Comparison of ENCODE assay signal across 8 mouse cellular contexts in the genomic region with DNA sequence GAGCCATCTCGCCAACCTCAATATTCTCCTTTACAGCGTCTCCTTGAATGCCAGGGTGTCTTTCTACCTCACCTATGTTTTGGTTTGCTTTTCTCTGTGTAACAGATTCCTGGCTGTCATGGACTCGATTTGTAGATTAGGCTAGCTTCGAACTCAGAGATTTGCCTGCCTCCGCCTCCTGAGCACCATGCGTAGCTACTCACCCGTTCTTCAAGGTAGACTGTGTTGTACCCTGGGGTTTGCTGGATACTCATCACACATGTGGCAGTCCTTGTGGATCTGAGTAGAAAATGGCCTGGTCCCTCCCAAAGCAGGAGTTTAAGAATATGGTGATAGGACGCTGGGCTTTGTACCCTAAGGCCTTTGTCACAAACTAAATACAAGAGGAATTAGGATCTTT. TPM values are rescaled to one million over a fixed set of nuclear protein-coding genes. Genes with fewer than 3 reads are reported as not detected.
DNase-seq lines count a peak whose midpoint lies in the region; ATAC-seq and TF ChIP-seq lines count a peak whose summit lies in the region.

No protein-coding gene starts in this region.

- no peak for TF ChIP-seq CTCF in ES-Bruce4 (IDR thresholded peaks at IDR 0.05; ENCODE audit: low read depth, low read length)

- peaks cover 38% of the 10 kb centered on the region for H3K36me3 ChIP-seq in heart, embryonic 12.5 days
- H3K36me3 ChIP-seq in ES-Bruce4 (ENCODE audit: control insufficient read depth, insufficient read depth, low read length, poor library complexity, severe bottlenecking) = peaks cover 29% of the 10 kb centered on the region
- H3K36me3 ChIP-seq in forebrain, embryonic 12.5 days (replicated peaks) = peaks cover 40% of the 10 kb centered on the region
- peaks cover 53% of the 10 kb centered on the region for H3K36me3 ChIP-seq in liver, embryonic 15.5 days (replicated peaks)

- H3K27me3 ChIP-seq in heart, embryonic 12.5 days (replicated peaks) = no peaks in the 10 kb centered on the region
- no peaks in the 10 kb centered on the region for H3K27me3 ChIP-seq in ES-Bruce4 (ENCODE audit: control insufficient read depth, insufficient read depth, low read length, poor library complexity, severe bottlenecking)
- H3K27me3 ChIP-seq in forebrain, embryonic 12.5 days = no peaks in the 10 kb centered on the region
- no peaks in the 10 kb centered on the region for H3K27me3 ChIP-seq in liver, embryonic 15.5 days

- H3K4me3 ChIP-seq in heart, embryonic 12.5 days = peak overlapping the region; percentile 96
- H3K4me3 ChIP-seq in ES-Bruce4 (ENCODE audit: low read depth, low read length) = peak overlapping the region; percentile 96
- peak overlapping the region; percentile 92 for H3K4me3 ChIP-seq in forebrain, embryonic 12.5 days (replicated peaks)
- peak overlapping the region; percentile 98 for H3K4me3 ChIP-seq in liver, embryonic 15.5 days (replicated peaks)

- H3K9ac ChIP-seq in heart, embryonic 12.5 days = peak overlapping the region; percentile 73
- H3K9ac ChIP-seq in ES-Bruce4 (ENCODE audit: low read depth, poor library complexity, severe bottlenecking) = peak overlapping the region; percentile 82
- H3K9ac ChIP-seq in forebrain, embryonic 12.5 days = peak overlapping the region; percentile 68
- peak overlapping the region; percentile 64 for H3K9ac ChIP-seq in liver, embryonic 15.5 days

- no peak for TF ChIP-seq EP300 in ES-Bruce4 (IDR thresholded peaks at IDR 0.05; ENCODE audit: insufficient read depth, low read depth, low read length)

- no peaks in the 10 kb centered on the region for H3K9me3 ChIP-seq in heart, embryonic 12.5 days (replicated peaks)
- no peaks in the 10 kb centered on the region for H3K9me3 ChIP-seq in ES-Bruce4 (replicated peaks; ENCODE audit: control insufficient read depth, insufficient read depth, low read length, poor library complexity, severe bottlenecking)
- no peaks in the 10 kb centered on the region for H3K9me3 ChIP-seq in forebrain, embryonic 12.5 days
- no peaks in the 10 kb centered on the region for H3K9me3 ChIP-seq in liver, embryonic 15.5 days (replicated peaks)

- DNase-seq in heart, adult 8-10 months (ENCODE audit: low spot score) = no peak
- no peak for DNase-seq in spleen, postnatal 14 days (ENCODE audit: low spot score in 2 of 2)
- DNase-seq in thymus, adult 18-20 months = no peak
- DNase-seq in frontal cortex, postnatal 36 days (ENCODE audit: low spot score in 2 of 2) = no peak

- ATAC-seq in heart, embryonic 12.5 days (ENCODE audit: insufficient number of reproducible peaks, low FRiP score) = no peak
- no peak for ATAC-seq in forebrain, embryonic 12.5 days (ENCODE audit: low FRiP score)
- no peak for ATAC-seq in liver, embryonic 15.5 days (ENCODE audit: insufficient read depth)

- TF ChIP-seq POLR2A in ES-Bruce4 (IDR thresholded peaks at IDR 0.05; ENCODE audit: insufficient read depth, low read length) = no peak

- WGBS in heart, embryonic 12.5 days = 11% methylated on average over 8 of the region's 8 CpGs
- 13% methylated on average over 8 of the region's 8 CpGs for WGBS in forebrain, embryonic 12.5 days
- WGBS in liver, embryonic 15.5 days (ENCODE audit: insufficient replicate concordance) = 7% methylated on average over 8 of the region's 8 CpGs

- H3K27ac ChIP-seq in heart, embryonic 12.5 days (ENCODE audit: poor library complexity, severe bottlenecking) = peak overlapping the region; percentile 38; the same call in 1 of the 2 replicates
- H3K27ac ChIP-seq in ES-Bruce4 (ENCODE audit: insufficient read depth, low read length) = peak overlapping the region; percentile 80
- H3K27ac ChIP-seq in forebrain, embryonic 12.5 days = 0 out of 2 replicates have a peak overlapping the region, but pooled peaks have one; percentile 42
- peak overlapping the region; percentile 75 for H3K27ac ChIP-seq in liver, embryonic 15.5 days (replicated peaks)

- H3K4me1 ChIP-seq in heart, embryonic 12.5 days (replicated peaks) = peaks cover 25% of the 10 kb centered on the region
- peaks cover 2% of the 10 kb centered on the region for H3K4me1 ChIP-seq in ES-Bruce4 (ENCODE audit: control insufficient read depth, insufficient read depth, low read length)
- H3K4me1 ChIP-seq in forebrain, embryonic 12.5 days = peaks cover 32% of the 10 kb centered on the region
- peaks cover 63% of the 10 kb centered on the region for H3K4me1 ChIP-seq in liver, embryonic 15.5 days (replicated peaks)

- H3K4me2 ChIP-seq in heart, embryonic 12.5 days = peak overlapping the region; percentile 77
- H3K4me2 ChIP-seq in forebrain, embryonic 12.5 days = peak overlapping the region; percentile 80
- H3K4me2 ChIP-seq in liver, embryonic 15.5 days = peak overlapping the region; percentile 94

RNA-seq across cellular contexts. Expression of gene Slc35e1, which starts 1.0 kb away (rescaled TPM):
- 22.5 and 23.6 TPM in 2 replicates for polyA plus RNA-seq in heart, embryonic 12.5 days (2016; fragmentation: Nextera tagmentation; extraction: Ambion mirVana)
- 10 to 100 TPM; 77.1 to 88.7 (median 82.1) TPM for total RNA-seq in heart, adult 8-10 months (2022)
- polyA plus RNA-seq in ES-Bruce4 (2011; ENCODE audit: insufficient read depth, insufficient read length, low read depth, missing spikeins) = 23.6 and 24.6 TPM in 2 replicates
- 16.4 and 21.2 TPM in 2 replicates for polyA plus RNA-seq in forebrain, embryonic 12.5 days (2016; fragmentation: Nextera tagmentation; extraction: Ambion mirVana)
- 8.1 and 9.7 TPM in 2 replicates for polyA plus RNA-seq in liver, embryonic 15.5 days (2015; fragmentation: Nextera tagmentation; extraction: Ambion mirVana)

RNA-seq across cellular contexts. Expression of gene Cherp, which starts 18.4 kb away (rescaled TPM):
- 57.2 and 60.6 TPM in 2 replicates for polyA plus RNA-seq in heart, embryonic 12.5 days (2016; fragmentation: Nextera tagmentation; extraction: Ambion mirVana)
- 10 to 100 TPM; 34.7 to 43.9 (median 37.2) TPM for total RNA-seq in heart, adult 8-10 months (2022)
- 106 TPM in 2 replicates for polyA plus RNA-seq in ES-Bruce4 (2011; ENCODE audit: insufficient read depth, insufficient read length, low read depth, missing spikeins)
- polyA plus RNA-seq in forebrain, embryonic 12.5 days (2016; fragmentation: Nextera tagmentation; extraction: Ambion mirVana) = 77.3 and 84.0 TPM in 2 replicates
- 19.1 and 20.5 TPM in 2 replicates for polyA plus RNA-seq in liver, embryonic 15.5 days (2015; fragmentation: Nextera tagmentation; extraction: Ambion mirVana)

RNA-seq across cellular contexts. Expression of gene 1700030K09Rik, which starts 49.7 kb away (rescaled TPM):
- polyA plus RNA-seq in heart, embryonic 12.5 days (2016; fragmentation: Nextera tagmentation; extraction: Ambion mirVana) = 10.7 and 11.0 TPM in 2 replicates
- 1 to 10 TPM; 4.8 to 5.2 (median 4.8) TPM for total RNA-seq in heart, adult 8-10 months (2022)
- 5.8 and 6.9 TPM in 2 replicates for polyA plus RNA-seq in ES-Bruce4 (2011; ENCODE audit: insufficient read depth, insufficient read length, low read depth, missing spikeins)
- 16.7 and 16.9 TPM in 2 replicates for polyA plus RNA-seq in forebrain, embryonic 12.5 days (2016; fragmentation: Nextera tagmentation; extraction: Ambion mirVana)
- 2.9 and 3.4 TPM in 2 replicates for polyA plus RNA-seq in liver, embryonic 15.5 days (2015; fragmentation: Nextera tagmentation; extraction: Ambion mirVana)

RNA-seq across cellular contexts. Expression of gene Calr3, which starts 49.7 kb away (rescaled TPM):
- polyA plus RNA-seq in heart, embryonic 12.5 days (2016; fragmentation: Nextera tagmentation; extraction: Ambion mirVana) = 0.78 and 1.3 TPM in 2 replicates
- total RNA-seq in heart, adult 8-10 months (2022) = 10 to 100 TPM; 18.1 to 29.0 (median 23.1) TPM
- 2.9 and 3.3 TPM in 2 replicates for polyA plus RNA-seq in ES-Bruce4 (2011; ENCODE audit: insufficient read depth, insufficient read length, low read depth, missing spikeins)
- polyA plus RNA-seq in forebrain, embryonic 12.5 days (2016; fragmentation: Nextera tagmentation; extraction: Ambion mirVana) = 1.1 and 1.6 TPM in 2 replicates
- 0.35 and 0.58 TPM in 2 replicates for polyA plus RNA-seq in liver, embryonic 15.5 days (2015; fragmentation: Nextera tagmentation; extraction: Ambion mirVana)

RNA-seq across cellular contexts. Expression of gene Med26, which starts 54.7 kb away (rescaled TPM):
- 10.6 and 11.7 TPM in 2 replicates for polyA plus RNA-seq in heart, embryonic 12.5 days (2016; fragmentation: Nextera tagmentation; extraction: Ambion mirVana)
- total RNA-seq in heart, adult 8-10 months (2022) = 1 to 10 TPM; 6.3 to 8.5 (median 7.6) TPM
- 10.2 and 11.2 TPM in 2 replicates for polyA plus RNA-seq in ES-Bruce4 (2011; ENCODE audit: insufficient read depth, insufficient read length, low read depth, missing spikeins)
- 20.2 and 20.8 TPM in 2 replicates for polyA plus RNA-seq in forebrain, embryonic 12.5 days (2016; fragmentation: Nextera tagmentation; extraction: Ambion mirVana)
- 7.2 and 7.7 TPM in 2 replicates for polyA plus RNA-seq in liver, embryonic 15.5 days (2015; fragmentation: Nextera tagmentation; extraction: Ambion mirVana)
